Mouse (Mus musculus): ENCODE data around the gene Spata25. TPM values are rescaled to one million over a fixed set of nuclear protein-coding genes. Genes with fewer than 3 reads are reported as not detected.

Spata25 gene
- polyA plus RNA-seq, 1 experiment = 0.40 TPM

- Histone ChIP-seq H3ac (ENCODE audit: control insufficient read depth, insufficient read length) (no peak within 1 kb of the TSS), H3K79me2 (ENCODE audit: control insufficient read depth, insufficient read depth) (peaks cover 8% of the 10 kb centered on the region), H3K4me2 (ENCODE audit: low read depth) (peak within 1 kb of the TSS; percentile 75), H3K36me3 (ENCODE audit: control insufficient read depth, insufficient read depth) (no peaks in the 10 kb centered on the region), H3K4me3 (peak within 1 kb of the TSS; percentile 43), H3K27me3 (ENCODE audit: control insufficient read depth, insufficient read depth, insufficient read length) (no peaks in the 10 kb centered on the region)
- peak in 1 of 3 experiments; percentile 57 for TF ChIP-seq MYOD1 (IDR thresholded peaks at IDR 0.05; ENCODE audit: control insufficient read depth in 1 of 3, insufficient read length in 2 of 3, low read depth in 2 of 3)
- TF ChIP-seq MAX (IDR thresholded peaks at IDR 0.05; ENCODE audit: low read depth) = no peak
- no peak for TF ChIP-seq REST (IDR thresholded peaks at IDR 0.05; ENCODE audit: insufficient read depth, insufficient read length)
- TF ChIP-seq SRF (IDR thresholded peaks at IDR 0.05; ENCODE audit: control insufficient read depth, insufficient read length, low read depth) = peak; percentile 97
- peak; percentile 76 for TF ChIP-seq POLR2A (IDR thresholded peaks at IDR 0.05; ENCODE audit: insufficient read length, low read depth)
- TF ChIP-seq MYOG (IDR thresholded peaks at IDR 0.05; ENCODE audit: control insufficient read depth in 1 of 3, insufficient read depth in 1 of 3, insufficient read length in 2 of 3, low read depth in 2 of 3) = peak in 2 of 3 experiments; percentile 33 to 61
- TF ChIP-seq POLR2AphosphoS2 (IDR thresholded peaks at IDR 0.05; ENCODE audit: insufficient read length, low read depth) = peak; percentile 94
Observed at GRCm38 (mm10) chr2:164779481-164780086, 48.8 kb downstream of the Spata25 start, which contains the start of gene Tnnc2. Gene Tnnc2, minus strand, starts transcription at chr2:164779967.

- TF ChIP-seq MYOG (IDR thresholded peaks at IDR 0.05; ENCODE audit: control insufficient read depth in 1 of 3, insufficient read depth in 1 of 3, insufficient read length in 2 of 3, low read depth in 2 of 3) (peak; percentile 41 to 87 (median 79)), MAX (IDR thresholded peaks at IDR 0.05; ENCODE audit: low read depth) (no peak), REST (IDR thresholded peaks at IDR 0.05; ENCODE audit: insufficient read depth, insufficient read length) (no peak), POLR2AphosphoS2 (IDR thresholded peaks at IDR 0.05; ENCODE audit: insufficient read length, low read depth) (peak; percentile 54), CEBPB (IDR thresholded peaks at IDR 0.05; ENCODE audit: insufficient read depth, poor library complexity, severe bottlenecking) (no peak), TCF12 (IDR thresholded peaks at IDR 0.05; ENCODE audit: insufficient read depth, poor library complexity, severe bottlenecking) (peak; percentile 26), MYOD1 (IDR thresholded peaks at IDR 0.05; ENCODE audit: control insufficient read depth in 1 of 3, insufficient read length in 2 of 3, low read depth in 2 of 3) (peak in 2 of 3 experiments; percentile 58 to 83), SRF (IDR thresholded peaks at IDR 0.05; ENCODE audit: control insufficient read depth, insufficient read length, low read depth) (no peak), USF1 (IDR thresholded peaks at IDR 0.05; ENCODE audit: low read depth) (no peak), POLR2A (IDR thresholded peaks at IDR 0.05; ENCODE audit: insufficient read length, low read depth) (peak; percentile 29)
- H3K4me2 ChIP-seq (ENCODE audit: low read depth) = peak overlapping the region; percentile 75
- H3K36me3 ChIP-seq (ENCODE audit: control insufficient read depth, insufficient read depth) = no peaks in the 10 kb centered on the region
- no peak overlapping the region for H3ac ChIP-seq (ENCODE audit: control insufficient read depth, insufficient read length)
- peaks cover 8% of the 10 kb centered on the region for H3K79me2 ChIP-seq (ENCODE audit: control insufficient read depth, insufficient read depth)
- H3K27me3 ChIP-seq (ENCODE audit: control insufficient read depth, insufficient read depth, insufficient read length) = no peaks in the 10 kb centered on the region
- peak overlapping the region; percentile 43 for H3K4me3 ChIP-seq
Observed at GRCm38 (mm10) chr2:164778809-164779208, 49.5 kb downstream of the Spata25 start.

- H3K36me3 ChIP-seq (ENCODE audit: control insufficient read depth, insufficient read depth) = peaks cover 3% of the 10 kb centered on the region
- no peaks in the 10 kb centered on the region for H3K27me3 ChIP-seq (ENCODE audit: control insufficient read depth, insufficient read depth, insufficient read length)
- H3K4me2 ChIP-seq (ENCODE audit: low read depth) = peak overlapping the region; percentile 75
- H3ac ChIP-seq (ENCODE audit: control insufficient read depth, insufficient read length) = no peak overlapping the region
- TF ChIP-seq POLR2AphosphoS2 (IDR thresholded peaks at IDR 0.05; ENCODE audit: insufficient read length, low read depth) (peak; percentile 67), POLR2A (IDR thresholded peaks at IDR 0.05; ENCODE audit: insufficient read length, low read depth) (peak; percentile 29), E2F4 (IDR thresholded peaks at IDR 0.05; ENCODE audit: insufficient read depth) (no peak), USF1 (IDR thresholded peaks at IDR 0.05; ENCODE audit: low read depth) (no peak), REST (IDR thresholded peaks at IDR 0.05; ENCODE audit: insufficient read depth, insufficient read length) (no peak)
- peak overlapping the region; percentile 43 for H3K4me3 ChIP-seq
- H3K79me2 ChIP-seq (ENCODE audit: control insufficient read depth, insufficient read depth) = peaks cover 8% of the 10 kb centered on the region
Observed at GRCm38 (mm10) chr2:164778015-164778287, 50.4 kb downstream of the Spata25 start.

- no peak overlapping the region for H3ac ChIP-seq (ENCODE audit: control insufficient read depth, insufficient read length)
- H3K79me2 ChIP-seq (ENCODE audit: control insufficient read depth, insufficient read depth) = peaks cover 8% of the 10 kb centered on the region
- H3K27me3 ChIP-seq (ENCODE audit: control insufficient read depth, insufficient read depth, insufficient read length) = no peaks in the 10 kb centered on the region
- H3K36me3 ChIP-seq (ENCODE audit: control insufficient read depth, insufficient read depth) = peaks cover 5% of the 10 kb centered on the region
- H3K4me3 ChIP-seq = peak overlapping the region; percentile 43
- TF ChIP-seq POLR2AphosphoS2 (IDR thresholded peaks at IDR 0.05; ENCODE audit: insufficient read length, low read depth) (peak; percentile 37), MAX (IDR thresholded peaks at IDR 0.05; ENCODE audit: low read depth) (no peak), MYOG (IDR thresholded peaks at IDR 0.05; ENCODE audit: control insufficient read depth in 1 of 3, insufficient read depth in 1 of 3, insufficient read length in 2 of 3, low read depth in 2 of 3) (peak in 1 of 3 experiments; percentile 19), USF1 (IDR thresholded peaks at IDR 0.05; ENCODE audit: low read depth) (no peak), MYOD1 (IDR thresholded peaks at IDR 0.05; ENCODE audit: control insufficient read depth in 1 of 3, insufficient read length in 2 of 3, low read depth in 2 of 3) (peak; percentile 47 to 90 (median 81)), POLR2A (IDR thresholded peaks at IDR 0.05; ENCODE audit: insufficient read length, low read depth) (peak; percentile 7)
- H3K4me2 ChIP-seq (ENCODE audit: low read depth) = peak overlapping the region; percentile 75
Observed at GRCm38 (mm10) chr2:164777246-164778014, 50.9 kb downstream of the Spata25 start.

- Histone ChIP-seq H3K27me3 (ENCODE audit: control insufficient read depth, insufficient read depth, insufficient read length) (no peaks in the 10 kb centered on the region), H3ac (ENCODE audit: control insufficient read depth, insufficient read length) (no peak overlapping the region), H3K4me2 (ENCODE audit: low read depth) (peak overlapping the region; percentile 60), H3K79me2 (ENCODE audit: control insufficient read depth, insufficient read depth) (peaks cover 8% of the 10 kb centered on the region), H3K36me3 (ENCODE audit: control insufficient read depth, insufficient read depth) (peaks cover 5% of the 10 kb centered on the region), H3K4me3 (peak overlapping the region; percentile 43)
- TF ChIP-seq MYOD1 (IDR thresholded peaks at IDR 0.05; ENCODE audit: control insufficient read depth in 1 of 3, insufficient read length in 2 of 3, low read depth in 2 of 3) = no peak
- TF ChIP-seq POLR2AphosphoS2 (IDR thresholded peaks at IDR 0.05; ENCODE audit: insufficient read length, low read depth) = peak; percentile 56
- TF ChIP-seq REST (IDR thresholded peaks at IDR 0.05; ENCODE audit: insufficient read depth, insufficient read length) = no peak
- TF ChIP-seq CEBPB (IDR thresholded peaks at IDR 0.05; ENCODE audit: insufficient read depth, poor library complexity, severe bottlenecking) = no peak
- TF ChIP-seq MYOG (IDR thresholded peaks at IDR 0.05; ENCODE audit: control insufficient read depth in 1 of 3, insufficient read depth in 1 of 3, insufficient read length in 2 of 3, low read depth in 2 of 3) = no peak
- no peak for TF ChIP-seq MAX (IDR thresholded peaks at IDR 0.05; ENCODE audit: low read depth)
- TF ChIP-seq TCF12 (IDR thresholded peaks at IDR 0.05; ENCODE audit: insufficient read depth, poor library complexity, severe bottlenecking) = no peak
- no peak for TF ChIP-seq POLR2A (IDR thresholded peaks at IDR 0.05; ENCODE audit: insufficient read length, low read depth)
- TF ChIP-seq SRF (IDR thresholded peaks at IDR 0.05; ENCODE audit: control insufficient read depth, insufficient read length, low read depth) = no peak
Observed at GRCm38 (mm10) chr2:164776801-164777200, 51.5 kb downstream of the Spata25 start.
